Mouse (Mus musculus): ENCODE results near the gene Draxin. TPM values are rescaled to one million over a fixed set of nuclear protein-coding genes. Genes with fewer than 3 reads are reported as not detected.

The Draxin gene
- polyA plus RNA-seq, 1 experiment from 2014 or later: 12.0 TPM

DNA sequence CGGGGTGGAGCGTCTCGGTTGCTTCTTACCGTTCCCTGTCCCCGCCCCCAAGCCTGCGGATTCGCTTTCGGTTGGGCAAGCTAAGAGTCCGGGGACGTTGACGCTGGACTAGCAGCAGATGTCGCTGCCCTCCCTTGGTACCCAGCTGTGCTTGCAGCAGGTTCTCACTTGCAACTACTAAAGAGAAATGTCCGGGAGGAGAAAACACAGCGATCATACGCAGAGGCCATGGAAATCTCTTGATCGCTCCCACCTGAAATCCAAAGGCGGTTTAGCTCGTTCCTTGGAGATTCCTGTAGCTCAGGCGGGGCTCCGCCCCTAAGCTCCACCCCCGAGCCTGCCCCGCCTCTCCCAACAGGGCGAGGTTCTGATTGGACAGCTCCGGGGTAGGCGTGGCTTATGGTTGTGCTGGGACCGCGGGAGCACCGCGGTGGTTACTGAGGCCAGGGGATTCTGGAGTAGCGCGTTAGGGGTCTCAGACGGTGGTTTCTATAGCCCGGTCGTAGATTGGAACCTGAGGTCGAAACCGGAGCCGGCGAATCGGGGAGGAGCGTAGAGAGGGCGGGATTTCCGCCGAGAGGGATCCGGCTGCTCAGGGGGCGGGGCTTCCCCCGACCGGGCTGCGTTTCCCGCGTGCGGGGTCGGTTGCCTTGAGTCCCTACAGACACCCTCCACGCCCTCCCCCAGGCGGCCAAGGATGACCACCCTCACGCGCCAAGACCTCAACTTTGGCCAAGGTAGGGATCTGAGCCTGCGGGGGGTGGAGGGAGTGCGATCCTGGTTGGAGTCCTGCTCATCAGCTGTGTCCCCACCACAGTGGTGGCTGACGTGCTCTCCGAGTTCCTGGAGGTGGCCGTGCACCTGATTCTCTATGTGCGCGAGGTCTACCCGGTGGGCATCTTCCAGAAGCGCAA lies 9.9 kb upstream of the Draxin start:
- under 1% methylated on average over 62 of the region's 65 CpGs for WGBS
- Histone ChIP-seq H3K27ac (ENCODE audit: low read depth, low read length) (peak overlapping the region; percentile 91), H3K4me3 (ENCODE audit: low read length) (peak overlapping the region; percentile 77), H3K4me2 (ENCODE audit: low read length) (peak overlapping the region; percentile 94), H3K9ac (ENCODE audit: low read depth, low read length) (peak overlapping the region; percentile 81), H3K36me3 (ENCODE audit: control insufficient read depth, insufficient read depth, low read length) (peaks cover 4% of the 10 kb centered on the region), H3K4me1 (ENCODE audit: control insufficient read depth, insufficient read depth, low read depth, low read length) (peaks cover 10% of the 10 kb centered on the region), H3K9me3 (ENCODE audit: control insufficient read depth, low read length) (no peaks in the 10 kb centered on the region), H3K27me3 (replicated peaks; ENCODE audit: control insufficient read depth, insufficient read depth, low read length) (no peaks in the 10 kb centered on the region)
- peak; percentile 94 for ATAC-seq

DNA sequence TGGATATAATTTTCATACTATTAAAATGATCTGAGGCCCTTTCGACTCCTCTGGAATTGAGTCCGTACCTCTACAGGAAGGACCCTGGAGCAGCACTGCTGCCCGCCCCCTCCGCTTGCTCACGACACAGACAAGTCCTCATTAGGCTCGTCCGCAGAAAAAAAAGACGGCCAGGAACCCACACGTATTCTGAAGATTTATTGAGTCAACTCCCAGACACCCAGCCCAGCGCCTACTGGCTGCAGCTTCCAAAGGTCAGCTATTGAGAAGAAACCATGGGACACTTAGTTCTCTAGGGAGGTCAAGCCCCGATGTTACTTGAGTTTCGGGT lies 9.2 kb upstream of the Draxin start:
- ATAC-seq: peak; percentile 18
- peak overlapping the region; percentile 94 for H3K4me2 ChIP-seq (ENCODE audit: low read length)
- peak overlapping the region; percentile 91 for H3K27ac ChIP-seq (ENCODE audit: low read depth, low read length)
- peak overlapping the region; percentile 81 for H3K9ac ChIP-seq (ENCODE audit: low read depth, low read length)
- peaks cover 10% of the 10 kb centered on the region for H3K4me1 ChIP-seq (ENCODE audit: control insufficient read depth, insufficient read depth, low read depth, low read length)
- peak overlapping the region; percentile 77 for H3K4me3 ChIP-seq (ENCODE audit: low read length)
- under 1% methylated on average over 12 of the region's 12 CpGs for WGBS
- no peaks in the 10 kb centered on the region for H3K36me3 ChIP-seq (ENCODE audit: control insufficient read depth, insufficient read depth, low read length)
- H3K27me3 ChIP-seq (replicated peaks; ENCODE audit: control insufficient read depth, insufficient read depth, low read length): no peaks in the 10 kb centered on the region
- H3K9me3 ChIP-seq (ENCODE audit: control insufficient read depth, low read length): no peaks in the 10 kb centered on the region

GRCm38 (mm10) chr4:148137503-148137902 lies 7.0 kb upstream of the Draxin start:
- Histone ChIP-seq H3K9ac (ENCODE audit: low read depth, low read length) (no peak overlapping the region), H3K36me3 (ENCODE audit: control insufficient read depth, insufficient read depth, low read length) (no peaks in the 10 kb centered on the region), H3K9me3 (ENCODE audit: control insufficient read depth, low read length) (no peaks in the 10 kb centered on the region), H3K4me1 (ENCODE audit: control insufficient read depth, insufficient read depth, low read depth, low read length) (peaks cover 12% of the 10 kb centered on the region), H3K27ac (ENCODE audit: low read depth, low read length) (no peak overlapping the region), H3K4me2 (ENCODE audit: low read length) (no peak overlapping the region), H3K27me3 (replicated peaks; ENCODE audit: control insufficient read depth, insufficient read depth, low read length) (no peaks in the 10 kb centered on the region), H3K4me3 (ENCODE audit: low read length) (no peak overlapping the region)
- 56% methylated on average over 8 of the region's 8 CpGs for WGBS
- no peak for ATAC-seq

- no peak overlapping the region for H3K4me3 ChIP-seq (ENCODE audit: low read length)
- H3K9me3 ChIP-seq (ENCODE audit: control insufficient read depth, low read length): no peaks in the 10 kb centered on the region
- no peak for ATAC-seq
- H3K4me2 ChIP-seq (ENCODE audit: low read length): no peak overlapping the region
- H3K27me3 ChIP-seq (replicated peaks; ENCODE audit: control insufficient read depth, insufficient read depth, low read length): no peaks in the 10 kb centered on the region
- no peak overlapping the region for H3K27ac ChIP-seq (ENCODE audit: low read depth, low read length)
- peaks cover 15% of the 10 kb centered on the region for H3K4me1 ChIP-seq (ENCODE audit: control insufficient read depth, insufficient read depth, low read depth, low read length)
- H3K9ac ChIP-seq (ENCODE audit: low read depth, low read length): no peak overlapping the region
- no peaks in the 10 kb centered on the region for H3K36me3 ChIP-seq (ENCODE audit: control insufficient read depth, insufficient read depth, low read length)
- WGBS: 88% methylated on average over 8 of the region's 8 CpGs
Measured at GRCm38 (mm10) chr4:148134988-148135387, 4.5 kb upstream of the Draxin start.

- Histone ChIP-seq H3K27ac (ENCODE audit: low read depth, low read length) (peak overlapping the region; percentile 94), H3K9ac (ENCODE audit: low read depth, low read length) (peak overlapping the region; percentile 93), H3K9me3 (ENCODE audit: control insufficient read depth, low read length) (no peaks in the 10 kb centered on the region), H3K4me1 (ENCODE audit: control insufficient read depth, insufficient read depth, low read depth, low read length) (peaks cover 15% of the 10 kb centered on the region), H3K36me3 (ENCODE audit: control insufficient read depth, insufficient read depth, low read length) (no peaks in the 10 kb centered on the region), H3K27me3 (replicated peaks; ENCODE audit: control insufficient read depth, insufficient read depth, low read length) (no peaks in the 10 kb centered on the region), H3K4me2 (ENCODE audit: low read length) (peak overlapping the region; percentile 66), H3K4me3 (ENCODE audit: low read length) (peak overlapping the region; percentile 74)
- under 1% methylated on average over 21 of the region's 21 CpGs for WGBS
- peak; percentile 58 for ATAC-seq
Measured at GRCm38 (mm10) chr4:148131497-148132081, 1.1 kb upstream of the Draxin start.

DNA sequence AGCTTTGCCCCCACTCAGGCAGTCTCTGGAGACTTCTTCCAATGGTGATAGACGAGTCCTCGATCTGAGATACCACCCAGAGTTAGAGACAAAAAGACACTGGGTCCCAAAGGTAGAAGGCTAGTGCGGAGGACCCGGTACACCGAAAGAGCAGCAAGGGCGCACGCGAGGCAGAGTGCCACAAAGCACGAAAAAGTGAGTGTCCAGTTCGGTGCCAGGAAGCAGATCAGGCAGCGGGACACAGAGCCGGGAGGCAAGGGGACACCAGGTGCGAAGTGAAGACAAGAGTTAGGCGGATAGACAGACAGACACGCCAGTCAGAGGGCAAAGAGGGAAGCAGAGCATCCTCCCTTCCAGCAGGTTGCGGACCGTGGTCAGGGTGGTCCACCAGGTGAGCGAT lies 365 bp downstream of the Draxin start, which contains the start of gene Mad2l2:
TSS of gene Mad2l2 (plus strand) at position 252 of the 400 bp plus-strand sequence.
- peak within 1 kb of the TSS; percentile 74 for H3K4me3 ChIP-seq (ENCODE audit: low read length)
- H3K36me3 ChIP-seq (ENCODE audit: control insufficient read depth, insufficient read depth, low read length): no peaks in the 10 kb centered on the region
- peak within 1 kb of the TSS; percentile 94 for H3K27ac ChIP-seq (ENCODE audit: low read depth, low read length)
- H3K4me2 ChIP-seq (ENCODE audit: low read length): peak within 1 kb of the TSS; percentile 66
- no peaks in the 10 kb centered on the region for H3K9me3 ChIP-seq (ENCODE audit: control insufficient read depth, low read length)
- WGBS: 2% methylated on average over 18 of the region's 18 CpGs
- no peaks in the 10 kb centered on the region for H3K27me3 ChIP-seq (replicated peaks; ENCODE audit: control insufficient read depth, insufficient read depth, low read length)
- peak within 1 kb of the TSS; percentile 93 for H3K9ac ChIP-seq (ENCODE audit: low read depth, low read length)
- peaks cover 15% of the 10 kb centered on the region for H3K4me1 ChIP-seq (ENCODE audit: control insufficient read depth, insufficient read depth, low read depth, low read length)
- ATAC-seq: no peak

- 52% methylated on average over 2 of the region's 2 CpGs for WGBS
- Histone ChIP-seq H3K4me2 (ENCODE audit: low read length) (peak overlapping the region; percentile 66), H3K27ac (ENCODE audit: low read depth, low read length) (peak overlapping the region; percentile 36), H3K27me3 (replicated peaks; ENCODE audit: control insufficient read depth, insufficient read depth, low read length) (no peaks in the 10 kb centered on the region), H3K9ac (ENCODE audit: low read depth, low read length) (peak overlapping the region; percentile 93), H3K4me1 (ENCODE audit: control insufficient read depth, insufficient read depth, low read depth, low read length) (peaks cover 18% of the 10 kb centered on the region), H3K4me3 (ENCODE audit: low read length) (peak overlapping the region; percentile 74), H3K36me3 (ENCODE audit: control insufficient read depth, insufficient read depth, low read length) (no peaks in the 10 kb centered on the region), H3K9me3 (ENCODE audit: control insufficient read depth, low read length) (no peaks in the 10 kb centered on the region)
- no peak for ATAC-seq
Measured at GRCm38 (mm10) chr4:148128672-148129071, 1.8 kb downstream of the Draxin start.

GRCm38 (mm10) chr4:148128241-148128640 lies 2.3 kb downstream of the Draxin start:
- no peak for ATAC-seq
- Histone ChIP-seq H3K4me1 (ENCODE audit: control insufficient read depth, insufficient read depth, low read depth, low read length) (peaks cover 22% of the 10 kb centered on the region), H3K27ac (ENCODE audit: low read depth, low read length) (peak overlapping the region; percentile 36), H3K36me3 (ENCODE audit: control insufficient read depth, insufficient read depth, low read length) (no peaks in the 10 kb centered on the region), H3K4me2 (ENCODE audit: low read length) (peak overlapping the region; percentile 66), H3K27me3 (replicated peaks; ENCODE audit: control insufficient read depth, insufficient read depth, low read length) (no peaks in the 10 kb centered on the region), H3K9me3 (ENCODE audit: control insufficient read depth, low read length) (no peaks in the 10 kb centered on the region), H3K4me3 (ENCODE audit: low read length) (peak overlapping the region; percentile 74), H3K9ac (ENCODE audit: low read depth, low read length) (peak overlapping the region; percentile 25)
- 29% methylated on average over 1 of the region's 1 CpGs for WGBS

DNA sequence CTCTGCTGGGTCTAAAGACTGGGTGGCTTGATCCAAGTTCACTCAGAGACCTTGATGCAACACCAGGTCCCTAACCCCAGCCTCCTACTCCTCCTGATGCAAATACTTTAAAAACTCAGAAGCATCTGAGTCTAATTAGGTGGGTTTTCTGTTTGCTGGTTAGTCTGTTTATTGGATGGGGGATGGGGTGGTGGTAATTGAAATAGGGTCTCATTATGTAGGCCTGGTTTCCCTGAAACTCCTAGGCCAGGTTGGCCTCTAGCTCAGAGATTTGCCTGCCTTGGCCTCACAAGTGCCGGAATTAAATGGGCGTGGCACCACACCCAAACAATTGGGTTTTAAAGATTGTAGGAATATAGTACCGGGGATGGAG lies 7.8 kb downstream of the Draxin start:
- no peak overlapping the region for H3K4me2 ChIP-seq (ENCODE audit: low read length)
- H3K9me3 ChIP-seq (ENCODE audit: control insufficient read depth, low read length): no peaks in the 10 kb centered on the region
- no peak for ATAC-seq
- WGBS: 70% methylated on average over 3 of the region's 3 CpGs
- H3K36me3 ChIP-seq (ENCODE audit: control insufficient read depth, insufficient read depth, low read length): no peaks in the 10 kb centered on the region
- H3K4me3 ChIP-seq (ENCODE audit: low read length): no peak overlapping the region
- H3K4me1 ChIP-seq (ENCODE audit: control insufficient read depth, insufficient read depth, low read depth, low read length): peaks cover 23% of the 10 kb centered on the region
- H3K9ac ChIP-seq (ENCODE audit: low read depth, low read length): no peak overlapping the region
- no peaks in the 10 kb centered on the region for H3K27me3 ChIP-seq (replicated peaks; ENCODE audit: control insufficient read depth, insufficient read depth, low read length)
- H3K27ac ChIP-seq (ENCODE audit: low read depth, low read length): peak overlapping the region; percentile 80

All from hindbrain, embryonic 16.5 days (tissue).